Mouse (Mus musculus): ENCODE data around the gene Ccdc194. TPM values are rescaled to one million over a fixed set of nuclear protein-coding genes. Genes with fewer than 3 reads are reported as not detected.

Gene Ccdc194
- total RNA-seq, 2 experiments from 2014 or later, result not detected

DNA sequence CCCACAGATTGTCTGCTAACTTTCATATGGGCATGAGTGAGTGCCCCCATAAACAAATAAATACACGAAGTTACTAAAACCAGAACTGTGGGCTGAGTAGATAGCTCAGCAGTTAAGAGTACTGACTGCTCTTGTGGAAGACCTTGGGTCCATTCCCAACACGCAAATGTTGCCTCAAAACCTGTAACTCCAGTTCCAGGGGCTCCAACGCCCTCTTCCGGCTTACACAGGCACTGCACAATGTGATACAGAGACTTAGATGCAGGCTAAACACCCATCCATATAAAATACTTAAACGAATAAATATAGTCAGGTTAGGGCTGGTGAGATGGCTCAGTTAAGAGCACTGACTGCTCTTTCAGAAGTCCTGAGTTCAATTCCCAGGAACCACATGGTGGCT lies 10.5 kb downstream of the Ccdc194 start:
- ATAC-seq (replicated peaks; ENCODE audit: poor library complexity, severe bottlenecking), result no peak

GRCm38 (mm10) chr8:71513018-71513754 lies 12.3 kb downstream of the Ccdc194 start:
- 0 out of 2 replicates have a peak, but pooled peaks have one; percentile 34 for ATAC-seq (replicated peaks; ENCODE audit: poor library complexity, severe bottlenecking)

- ATAC-seq (replicated peaks; ENCODE audit: poor library complexity, severe bottlenecking), result peak; percentile 84
Measured at GRCm38 (mm10) chr8:71511644-71512043, 13.9 kb downstream of the Ccdc194 start, which contains the start of gene Plvap. Plvap (minus strand) TSS chr8:71511752.

- no peak for ATAC-seq (replicated peaks; ENCODE audit: poor library complexity, severe bottlenecking)
Measured at GRCm38 (mm10) chr8:71509316-71509715, 16.2 kb downstream of the Ccdc194 start.

DNA sequence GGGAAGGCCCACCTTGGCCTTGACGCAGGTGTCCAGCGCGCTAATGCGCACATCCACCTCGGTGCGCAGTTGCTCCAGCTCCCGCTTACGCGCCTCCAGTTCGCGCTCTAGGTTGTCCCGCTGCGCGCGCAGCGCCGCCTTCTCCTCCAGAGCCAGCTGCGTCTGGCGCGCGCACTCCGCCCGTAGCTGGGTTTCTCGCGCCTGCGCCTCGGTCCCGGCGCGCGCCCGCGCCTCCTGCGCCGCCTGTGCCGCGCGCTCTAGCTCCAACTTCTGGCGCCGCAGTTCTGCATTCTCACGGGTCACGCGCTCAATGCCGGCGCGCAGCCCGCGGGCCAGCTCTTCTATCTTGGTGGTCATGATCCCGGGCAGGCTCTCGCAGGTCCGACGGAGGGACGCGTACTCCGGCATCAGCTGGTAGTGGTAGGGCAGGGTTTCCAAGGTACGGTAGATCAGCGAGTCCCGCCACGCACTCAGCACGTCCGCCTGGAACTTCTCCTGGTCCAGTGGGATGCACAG lies 17.9 kb downstream of the Ccdc194 start:
- peak; percentile 68 for ATAC-seq (replicated peaks; ENCODE audit: poor library complexity, severe bottlenecking)

GRCm38 (mm10) chr8:71505979-71506378 lies 19.5 kb downstream of the Ccdc194 start:
- ATAC-seq (replicated peaks; ENCODE audit: poor library complexity, severe bottlenecking), result no peak

- no peak for ATAC-seq (replicated peaks; ENCODE audit: poor library complexity, severe bottlenecking)
Measured at GRCm38 (mm10) chr8:71505326-71505725, 20.2 kb downstream of the Ccdc194 start.

GRCm38 (mm10) chr8:71504349-71504748 lies 21.2 kb downstream of the Ccdc194 start:
- ATAC-seq (replicated peaks; ENCODE audit: poor library complexity, severe bottlenecking), result no peak

- ATAC-seq (replicated peaks; ENCODE audit: poor library complexity, severe bottlenecking), result no peak
Measured at GRCm38 (mm10) chr8:71498816-71499690, 26.5 kb downstream of the Ccdc194 start.

GRCm38 (mm10) chr8:71497881-71498501 lies 27.5 kb downstream of the Ccdc194 start:
- ATAC-seq (replicated peaks; ENCODE audit: poor library complexity, severe bottlenecking), result no peak

DNA sequence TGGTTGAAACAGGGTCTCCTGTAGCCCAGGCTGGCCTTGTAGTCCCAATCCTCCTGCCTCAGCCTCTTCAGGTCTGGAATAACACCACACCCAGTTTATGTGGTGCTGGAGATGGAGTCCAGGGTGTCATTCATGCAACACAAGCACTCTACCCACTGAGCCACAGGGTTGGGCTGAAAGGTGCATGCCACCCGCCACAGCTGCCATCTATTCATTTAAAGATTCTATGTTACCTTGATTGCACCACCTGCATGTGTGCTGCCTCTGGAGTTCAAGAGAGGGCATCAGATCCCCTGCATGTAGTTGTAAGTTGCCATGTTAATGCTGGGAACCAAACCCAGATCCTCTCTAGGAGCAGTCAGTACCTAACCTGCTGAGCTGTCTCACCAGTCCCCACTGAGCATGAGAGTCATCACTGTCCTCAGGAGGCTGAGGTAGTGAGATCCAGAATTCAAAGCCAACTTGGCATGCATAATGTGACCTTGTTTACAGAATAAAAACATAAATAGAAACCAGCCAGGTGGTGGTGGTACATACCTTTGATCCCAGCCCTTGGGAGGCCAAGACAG lies 28.4 kb downstream of the Ccdc194 start:
- no peak for ATAC-seq (replicated peaks; ENCODE audit: poor library complexity, severe bottlenecking)

- no peak for ATAC-seq (replicated peaks; ENCODE audit: poor library complexity, severe bottlenecking)
Measured at GRCm38 (mm10) chr8:71496481-71496880, 29.0 kb downstream of the Ccdc194 start.

DNA sequence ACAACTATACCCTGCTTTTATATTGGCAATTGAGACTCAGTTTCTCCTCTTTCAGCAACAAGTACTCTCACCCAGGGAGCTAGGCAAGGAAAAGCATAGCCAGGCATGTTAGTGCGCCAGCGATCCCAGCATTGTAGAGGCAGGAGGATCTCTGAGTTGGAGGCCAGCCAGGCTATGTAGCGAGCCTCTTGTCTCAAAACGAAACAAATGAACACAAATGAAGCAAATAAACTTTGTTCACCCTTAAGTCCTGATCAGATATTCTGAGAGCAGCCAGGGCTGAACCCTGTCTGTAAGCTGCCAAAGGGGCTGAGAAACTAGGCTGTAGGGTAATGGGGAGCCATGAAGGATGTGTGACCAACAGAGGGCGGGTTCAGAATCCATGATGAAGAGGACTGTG lies 29.7 kb downstream of the Ccdc194 start:
- no peak for ATAC-seq (replicated peaks; ENCODE audit: poor library complexity, severe bottlenecking)

- peak; percentile 97 for ATAC-seq (replicated peaks; ENCODE audit: poor library complexity, severe bottlenecking)
Measured at GRCm38 (mm10) chr8:71495039-71495438, 30.5 kb downstream of the Ccdc194 start.

GRCm38 (mm10) chr8:71488454-71488853 lies 37.1 kb downstream of the Ccdc194 start:
- peak; percentile 93 for ATAC-seq (replicated peaks; ENCODE audit: poor library complexity, severe bottlenecking)

DNA sequence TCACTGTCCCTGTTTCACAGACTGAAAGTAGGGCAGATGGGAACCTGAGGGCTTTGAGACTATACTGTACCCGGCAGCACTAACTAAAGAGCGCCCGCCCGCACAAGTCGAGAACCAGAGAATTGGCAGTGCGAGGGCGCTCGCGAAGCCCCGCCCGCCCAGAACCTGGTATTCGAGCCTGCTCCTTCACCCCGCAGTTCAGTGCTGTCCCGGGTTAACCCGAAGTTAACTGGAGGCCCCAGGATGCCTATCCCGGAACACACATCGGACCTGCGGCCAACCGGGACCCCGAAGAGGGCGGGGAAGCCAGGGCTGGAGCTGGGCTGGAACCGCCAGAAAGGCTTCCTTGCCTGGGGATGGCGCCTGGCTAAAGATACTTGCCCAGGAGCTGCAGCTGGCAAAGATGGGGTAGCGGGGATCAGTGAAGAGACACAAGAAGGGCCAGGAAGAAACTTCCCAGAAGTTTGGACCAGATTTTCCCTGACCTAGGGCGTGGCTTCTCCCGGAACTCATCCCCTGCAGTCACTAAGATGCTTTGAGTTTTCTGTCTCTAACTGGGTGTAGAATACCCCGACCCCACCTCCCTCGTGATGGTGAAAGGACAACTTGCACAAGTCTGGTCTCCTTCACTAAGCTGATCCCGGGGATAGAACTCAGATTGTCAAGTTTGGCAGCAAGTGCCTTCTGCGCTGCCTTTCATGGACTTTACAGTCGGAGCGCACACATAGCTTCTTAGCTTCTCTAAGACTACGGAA lies 37.6 kb downstream of the Ccdc194 start, which contains the start of gene Gtpbp3:
Gtpbp3 (plus strand) TSS at position 413 of the 755 bp plus-strand sequence.
- peak; percentile 16; the same call in 1 of the 2 replicates for ATAC-seq (replicated peaks; ENCODE audit: poor library complexity, severe bottlenecking)

GRCm38 (mm10) chr8:71486136-71486529 lies 39.4 kb downstream of the Ccdc194 start:
- no peak for ATAC-seq (replicated peaks; ENCODE audit: poor library complexity, severe bottlenecking)

GRCm38 (mm10) chr8:71485142-71486135 lies 40.1 kb downstream of the Ccdc194 start, which contains the start of gene Ano8:
Ano8 (minus strand) TSS chr8:71485963.
- peak; percentile 48 for ATAC-seq (replicated peaks; ENCODE audit: poor library complexity, severe bottlenecking)

Data from granulocyte monocyte progenitor cell, adult 5-6 weeks (primary cell).